Mouse (Mus musculus) neural tube, embryonic 15.5 days (tissue): Measurements from ENCODE around the gene Layn. TPM values are rescaled to one million over a fixed set of nuclear protein-coding genes. Genes with fewer than 3 reads are reported as not detected.
A peak's percentile ranks its signal among the peaks of the same experiment; 100 is the strongest.

ENCODE experiments used
- ATAC-seq: fragments of 200-750 bp; cut with Nextera tagmentation; 2 replicates; pipeline ENCODE4 v1.8.0; 2017; ENCODE audit warnings: mild to moderate bottlenecking, moderate TSS enrichment, moderate library complexity; ENCODE audit not compliant: low FRiP score
- H3K27ac ChIP-seq: fragments of 300-500 bp; sonication (generic); replicated peaks from 2 replicates; pipeline ENCODE4 v1.5.1; 2015; ENCODE audit warnings: mild to moderate bottlenecking, inconsistent platforms
- H3K27me3 ChIP-seq: fragments of 300-500 bp; sonication (generic); replicated peaks from 2 replicates; pipeline ENCODE4 v1.6.1; 2015; ENCODE audit warnings: inconsistent platforms
- H3K36me3 ChIP-seq: fragments of 300-500 bp; sonication (generic); 2 replicates; pipeline ENCODE4 v1.6.1; 2015; ENCODE audit warnings: inconsistent platforms
- H3K4me1 ChIP-seq: fragments of 300-500 bp; sonication (generic); 2 replicates; pipeline ENCODE4 v1.6.1; 2015; ENCODE audit warnings: inconsistent platforms
- H3K4me2 ChIP-seq: fragments of 300-500 bp; sonication (generic); 2 replicates; pipeline ENCODE4 v1.6.1; 2015; ENCODE audit warnings: inconsistent platforms, mild to moderate bottlenecking, moderate library complexity
- H3K4me3 ChIP-seq: fragments of 300-500 bp; sonication (generic); replicated peaks from 2 replicates; pipeline ENCODE4 v1.5.1; 2015; ENCODE audit warnings: mild to moderate bottlenecking, inconsistent platforms
- H3K9ac ChIP-seq: fragments of 300-500 bp; sonication (generic); replicated peaks from 2 replicates; pipeline ENCODE4 v1.6.1; 2015; ENCODE audit warnings: mild to moderate bottlenecking, inconsistent platforms
- H3K9me3 ChIP-seq: fragments of 300-500 bp; sonication (generic); replicated peaks from 2 replicates; pipeline ENCODE4 v1.6.1; 2016; ENCODE audit warnings: inconsistent platforms
- WGBS: fragments of 180-500 bp; shearing (Covaris S2); methylation state at CpG from one replicate; pipeline ENCODE4 v1.1.7; 2015; ENCODE audit warnings: mixed read lengths; 5-methylcytosine and 5-hydroxymethylcytosine counted together
- polyA plus RNA-seq: library from polyadenylated mRNA; unstranded; fragments of >200 nt; fragmentation: Nextera tagmentation; extraction: Ambion mirVana; gene quantifications from 2 replicates; pipeline ENCODE4 v1.2.1, GENCODE M21; 2015

Layn gene
- polyA plus RNA-seq, 1 experiment from 2014 or later, result 5.2 TPM

GRCm38 (mm10) chr9:51031603-51032002 is 45.3 kb downstream of the Layn start:
- Histone ChIP-seq H3K4me3 (no peak overlapping the region), H3K4me2 (no peak overlapping the region), H3K36me3 (no peaks in the 10 kb centered on the region), H3K4me1 (no peaks in the 10 kb centered on the region), H3K9ac (no peak overlapping the region), H3K27me3 (no peaks in the 10 kb centered on the region), H3K9me3 (no peaks in the 10 kb centered on the region), H3K27ac (no peak overlapping the region)
- 73% methylated on average over 6 of the region's 6 CpGs for WGBS
- ATAC-seq, result no peak

- H3K4me3 ChIP-seq, result no peak overlapping the region
Observed at GRCm38 (mm10) chr9:51030147-51030546, 46.7 kb downstream of the Layn start.

GRCm38 (mm10) chr9:51026952-51027351 is 49.9 kb downstream of the Layn start:
- no peak for ATAC-seq
- no peak overlapping the region for H3K4me2 ChIP-seq
- WGBS, result 91% methylated on average over 1 of the region's 1 CpGs
- no peaks in the 10 kb centered on the region for H3K27me3 ChIP-seq
- no peak overlapping the region for H3K4me3 ChIP-seq
- H3K9ac ChIP-seq, result no peak overlapping the region
- no peaks in the 10 kb centered on the region for H3K4me1 ChIP-seq
- no peaks in the 10 kb centered on the region for H3K9me3 ChIP-seq
- no peak overlapping the region for H3K27ac ChIP-seq
- no peaks in the 10 kb centered on the region for H3K36me3 ChIP-seq

More at GRCm38 (mm10) chr9:51030147-51030546, 46.7 kb downstream of the Layn start:
- H3K27ac ChIP-seq, result no peak overlapping the region
- H3K9ac ChIP-seq, result no peak overlapping the region
- H3K36me3 ChIP-seq, result no peaks in the 10 kb centered on the region
- 61% methylated on average over 1 of the region's 1 CpGs for WGBS
- H3K4me1 ChIP-seq, result no peaks in the 10 kb centered on the region
- no peaks in the 10 kb centered on the region for H3K9me3 ChIP-seq
- H3K27me3 ChIP-seq, result no peaks in the 10 kb centered on the region
- no peak for ATAC-seq
- no peak overlapping the region for H3K4me2 ChIP-seq

GRCm38 (mm10) chr9:51021123-51021795 is 55.6 kb downstream of the Layn start:
- Histone ChIP-seq H3K4me1 (no peaks in the 10 kb centered on the region), H3K27ac (no peak overlapping the region), H3K4me2 (no peak overlapping the region), H3K36me3 (no peaks in the 10 kb centered on the region), H3K9ac (no peak overlapping the region), H3K4me3 (no peak overlapping the region), H3K9me3 (no peaks in the 10 kb centered on the region), H3K27me3 (no peaks in the 10 kb centered on the region)
- no peak for ATAC-seq
- 88% methylated on average over 4 of the region's 4 CpGs for WGBS

- ATAC-seq, result no peak
- Histone ChIP-seq H3K36me3 (no peaks in the 10 kb centered on the region), H3K9ac (no peak overlapping the region), H3K27me3 (no peaks in the 10 kb centered on the region), H3K4me2 (no peak overlapping the region), H3K9me3 (no peaks in the 10 kb centered on the region), H3K4me1 (no peaks in the 10 kb centered on the region), H3K27ac (no peak overlapping the region), H3K4me3 (no peak overlapping the region)
- WGBS, result 80% methylated on average over 3 of the region's 3 CpGs
Observed at GRCm38 (mm10) chr9:51020351-51020750, 56.5 kb downstream of the Layn start.

- H3K9ac ChIP-seq, result no peak overlapping the region
- H3K9me3 ChIP-seq, result no peaks in the 10 kb centered on the region
- no peak overlapping the region for H3K4me3 ChIP-seq
- no peaks in the 10 kb centered on the region for H3K4me1 ChIP-seq
- ATAC-seq, result no peak
- H3K36me3 ChIP-seq, result no peaks in the 10 kb centered on the region
- 83% methylated on average over 7 of the region's 7 CpGs for WGBS
- H3K4me2 ChIP-seq, result no peak overlapping the region
- H3K27me3 ChIP-seq, result no peaks in the 10 kb centered on the region
- H3K27ac ChIP-seq, result no peak overlapping the region
Observed at GRCm38 (mm10) chr9:51019670-51020069, 57.2 kb downstream of the Layn start.

GRCm38 (mm10) chr9:51015732-51016131 is 61.2 kb downstream of the Layn start:
- no peak overlapping the region for H3K4me3 ChIP-seq
- no peak overlapping the region for H3K27ac ChIP-seq
- no peak overlapping the region for H3K4me2 ChIP-seq
- no peaks in the 10 kb centered on the region for H3K4me1 ChIP-seq
- no peaks in the 10 kb centered on the region for H3K9me3 ChIP-seq
- ATAC-seq, result no peak
- H3K36me3 ChIP-seq, result no peaks in the 10 kb centered on the region
- H3K9ac ChIP-seq, result no peak overlapping the region
- no peaks in the 10 kb centered on the region for H3K27me3 ChIP-seq
- 53% methylated on average over 4 of the region's 4 CpGs for WGBS

- no peak overlapping the region for H3K4me2 ChIP-seq
- no peak overlapping the region for H3K4me3 ChIP-seq
- H3K9me3 ChIP-seq, result no peaks in the 10 kb centered on the region
- peaks cover 6% of the 10 kb centered on the region; the same call in 1 of the 2 replicates for H3K4me1 ChIP-seq
- 95% methylated on average over 1 of the region's 1 CpGs for WGBS
- H3K27me3 ChIP-seq, result no peaks in the 10 kb centered on the region
- no peak overlapping the region for H3K9ac ChIP-seq
- H3K27ac ChIP-seq, result no peak overlapping the region
- no peaks in the 10 kb centered on the region for H3K36me3 ChIP-seq
- ATAC-seq, result no peak
Observed at GRCm38 (mm10) chr9:51013644-51014043, 63.2 kb downstream of the Layn start.

GRCm38 (mm10) chr9:51009656-51009950 is 67.3 kb downstream of the Layn start:
- peak overlapping the region; percentile 69 for H3K4me2 ChIP-seq
- H3K4me3 ChIP-seq, result peak overlapping the region; percentile 87
- H3K36me3 ChIP-seq, result no peaks in the 10 kb centered on the region
- H3K27ac ChIP-seq, result no peak overlapping the region
- WGBS, result 2% methylated on average over 6 of the region's 6 CpGs
- H3K9me3 ChIP-seq, result no peaks in the 10 kb centered on the region
- peak overlapping the region; percentile 55; the same call in 1 of the 2 replicates for H3K9ac ChIP-seq
- H3K27me3 ChIP-seq, result no peaks in the 10 kb centered on the region
- peaks cover 18% of the 10 kb centered on the region for H3K4me1 ChIP-seq
- no peak for ATAC-seq

- no peaks in the 10 kb centered on the region for H3K36me3 ChIP-seq
- ATAC-seq, result peak; percentile 98
- peaks cover 18% of the 10 kb centered on the region for H3K4me1 ChIP-seq
- H3K27ac ChIP-seq, result peak within 1 kb of the TSS; percentile 91
- no peaks in the 10 kb centered on the region for H3K27me3 ChIP-seq
- peak within 1 kb of the TSS; percentile 87 for H3K4me3 ChIP-seq
- peak within 1 kb of the TSS; percentile 69 for H3K4me2 ChIP-seq
- peak within 1 kb of the TSS; percentile 82 for H3K9ac ChIP-seq
- H3K9me3 ChIP-seq, result no peaks in the 10 kb centered on the region
- WGBS, result under 1% methylated on average over 84 of the region's 85 CpGs
Observed at GRCm38 (mm10) chr9:51008841-51009655, 67.8 kb downstream of the Layn start, which contains the start of gene Sik2. Gene Sik2 (minus strand): TSS chr9:51009073.

GRCm38 (mm10) chr9:51008068-51008840 is 68.6 kb downstream of the Layn start:
- Histone ChIP-seq H3K27me3 (no peaks in the 10 kb centered on the region), H3K36me3 (no peaks in the 10 kb centered on the region), H3K4me1 (peaks cover 18% of the 10 kb centered on the region), H3K9me3 (no peaks in the 10 kb centered on the region), H3K4me3 (peak overlapping the region; percentile 87), H3K9ac (peak overlapping the region; percentile 82), H3K27ac (peak overlapping the region; percentile 91), H3K4me2 (peak overlapping the region; percentile 69)
- under 1% methylated on average over 59 of the region's 65 CpGs for WGBS
- peak; percentile 77 for ATAC-seq
